Mouse (Mus musculus): Measurements from ENCODE around the gene Tulp4. TPM values are rescaled to one million over a fixed set of nuclear protein-coding genes. Genes with fewer than 3 reads are reported as not detected.

Gene Tulp4
- total and polyA plus RNA-seq, 2 experiments: 19.9 to 26.6 TPM

GRCm38 (mm10) chr17:6192275-6192674 lies 86.0 kb downstream of the Tulp4 start:
- H3K4me3 ChIP-seq (ENCODE audit: insufficient read depth, low read depth, low read length): no peak overlapping the region
- DNase-seq (ENCODE audit: extremely low read depth, low read depth, low spot score): no peak
- no peak for TF ChIP-seq CTCF (IDR thresholded peaks at IDR 0.05; ENCODE audit: low read depth, low read length)
- TF ChIP-seq POLR2A (IDR thresholded peaks at IDR 0.05; ENCODE audit: extremely low read depth, insufficient read depth, low read length): no peak
- WGBS: 94% methylated on average over 6 of the region's 6 CpGs
- no peak overlapping the region for H3K27ac ChIP-seq (replicated peaks; ENCODE audit: insufficient read depth, low read depth, low read length)
- H3K27me3 ChIP-seq (ENCODE audit: control insufficient read depth, insufficient read depth, low read length): no peaks in the 10 kb centered on the region
- peaks cover 10% of the 10 kb centered on the region; the same call in 1 of the 2 replicates for H3K36me3 ChIP-seq (ENCODE audit: control insufficient read depth, insufficient read depth, low read length)
- no peak overlapping the region for H3K9ac ChIP-seq (ENCODE audit: low read depth, low read length)
- H3K4me1 ChIP-seq (ENCODE audit: control insufficient read depth, insufficient read depth, low read length): no peaks in the 10 kb centered on the region
- H3K79me2 ChIP-seq (ENCODE audit: control insufficient read depth, insufficient read depth, low read length): no peaks in the 10 kb centered on the region

GRCm38 (mm10) chr17:6195390-6195789 lies 89.2 kb downstream of the Tulp4 start:
- 85% methylated on average over 1 of the region's 1 CpGs for WGBS

GRCm38 (mm10) chr17:6197491-6197890 lies 91.3 kb downstream of the Tulp4 start:
- TF ChIP-seq POLR2A (IDR thresholded peaks at IDR 0.05; ENCODE audit: extremely low read depth, insufficient read depth, low read length) (no peak), CTCF (IDR thresholded peaks at IDR 0.05; ENCODE audit: low read depth, low read length) (no peak)
- no peak overlapping the region for H3K27ac ChIP-seq (replicated peaks; ENCODE audit: insufficient read depth, low read depth, low read length)
- no peaks in the 10 kb centered on the region; the same call in 1 of the 2 replicates for H3K4me1 ChIP-seq (ENCODE audit: control insufficient read depth, insufficient read depth, low read length)
- peaks cover 5% of the 10 kb centered on the region; the same call in 1 of the 2 replicates for H3K36me3 ChIP-seq (ENCODE audit: control insufficient read depth, insufficient read depth, low read length)
- no peak overlapping the region for H3K9ac ChIP-seq (ENCODE audit: low read depth, low read length)
- WGBS: 33% methylated on average over 7 of the region's 7 CpGs
- H3K27me3 ChIP-seq (ENCODE audit: control insufficient read depth, insufficient read depth, low read length): no peaks in the 10 kb centered on the region
- peak; percentile 87 for DNase-seq (ENCODE audit: extremely low read depth, low read depth, low spot score)
- no peak overlapping the region for H3K4me3 ChIP-seq (ENCODE audit: insufficient read depth, low read depth, low read length)
- no peaks in the 10 kb centered on the region for H3K79me2 ChIP-seq (ENCODE audit: control insufficient read depth, insufficient read depth, low read length)

More at GRCm38 (mm10) chr17:6195390-6195789, 89.2 kb downstream of the Tulp4 start:
- no peak for DNase-seq (ENCODE audit: extremely low read depth, low read depth, low spot score)
- H3K27me3 ChIP-seq (ENCODE audit: control insufficient read depth, insufficient read depth, low read length): no peaks in the 10 kb centered on the region
- peaks cover 9% of the 10 kb centered on the region; the same call in 1 of the 2 replicates for H3K36me3 ChIP-seq (ENCODE audit: control insufficient read depth, insufficient read depth, low read length)
- TF ChIP-seq CTCF (IDR thresholded peaks at IDR 0.05; ENCODE audit: low read depth, low read length) (no peak), POLR2A (IDR thresholded peaks at IDR 0.05; ENCODE audit: extremely low read depth, insufficient read depth, low read length) (no peak)
- H3K4me1 ChIP-seq (ENCODE audit: control insufficient read depth, insufficient read depth, low read length): no peaks in the 10 kb centered on the region; the same call in 1 of the 2 replicates
- no peaks in the 10 kb centered on the region for H3K79me2 ChIP-seq (ENCODE audit: control insufficient read depth, insufficient read depth, low read length)
- H3K9ac ChIP-seq (ENCODE audit: low read depth, low read length): no peak overlapping the region
- no peak overlapping the region for H3K27ac ChIP-seq (replicated peaks; ENCODE audit: insufficient read depth, low read depth, low read length)
- H3K4me3 ChIP-seq (ENCODE audit: insufficient read depth, low read depth, low read length): no peak overlapping the region

- Histone ChIP-seq H3K27ac (replicated peaks; ENCODE audit: insufficient read depth, low read depth, low read length) (no peak overlapping the region), H3K4me3 (ENCODE audit: insufficient read depth, low read depth, low read length) (no peak overlapping the region), H3K36me3 (ENCODE audit: control insufficient read depth, insufficient read depth, low read length) (peaks cover 5% of the 10 kb centered on the region; the same call in 1 of the 2 replicates), H3K9ac (ENCODE audit: low read depth, low read length) (no peak overlapping the region), H3K79me2 (ENCODE audit: control insufficient read depth, insufficient read depth, low read length) (no peaks in the 10 kb centered on the region), H3K27me3 (ENCODE audit: control insufficient read depth, insufficient read depth, low read length) (no peaks in the 10 kb centered on the region), H3K4me1 (ENCODE audit: control insufficient read depth, insufficient read depth, low read length) (no peaks in the 10 kb centered on the region; the same call in 1 of the 2 replicates)
- WGBS: 45% methylated on average over 6 of the region's 6 CpGs
- TF ChIP-seq CTCF (IDR thresholded peaks at IDR 0.05; ENCODE audit: low read depth, low read length): no peak
- TF ChIP-seq POLR2A (IDR thresholded peaks at IDR 0.05; ENCODE audit: extremely low read depth, insufficient read depth, low read length): no peak
- DNase-seq (ENCODE audit: extremely low read depth, low read depth, low spot score): peak; percentile 71
Observed at GRCm38 (mm10) chr17:6198670-6199069, 92.4 kb downstream of the Tulp4 start.

- TF ChIP-seq CTCF (IDR thresholded peaks at IDR 0.05; ENCODE audit: low read depth, low read length) (no peak), POLR2A (IDR thresholded peaks at IDR 0.05; ENCODE audit: extremely low read depth, insufficient read depth, low read length) (no peak)
- Histone ChIP-seq H3K36me3 (ENCODE audit: control insufficient read depth, insufficient read depth, low read length) (peaks cover 8% of the 10 kb centered on the region; the same call in 1 of the 2 replicates), H3K27me3 (ENCODE audit: control insufficient read depth, insufficient read depth, low read length) (no peaks in the 10 kb centered on the region), H3K4me1 (ENCODE audit: control insufficient read depth, insufficient read depth, low read length) (no peaks in the 10 kb centered on the region; the same call in 1 of the 2 replicates), H3K4me3 (ENCODE audit: insufficient read depth, low read depth, low read length) (no peak overlapping the region), H3K27ac (replicated peaks; ENCODE audit: insufficient read depth, low read depth, low read length) (no peak overlapping the region), H3K79me2 (ENCODE audit: control insufficient read depth, insufficient read depth, low read length) (no peaks in the 10 kb centered on the region), H3K9ac (ENCODE audit: low read depth, low read length) (no peak overlapping the region)
- 73% methylated on average over 4 of the region's 4 CpGs for WGBS
- DNase-seq (ENCODE audit: extremely low read depth, low read depth, low spot score): no peak
Observed at GRCm38 (mm10) chr17:6199166-6199565, 92.9 kb downstream of the Tulp4 start.

- DNase-seq (ENCODE audit: extremely low read depth, low read depth, low spot score): no peak
- H3K27ac ChIP-seq (replicated peaks; ENCODE audit: insufficient read depth, low read depth, low read length): no peak overlapping the region
- 96% methylated on average over 14 of the region's 14 CpGs for WGBS
- peaks cover 12% of the 10 kb centered on the region; the same call in 1 of the 2 replicates for H3K36me3 ChIP-seq (ENCODE audit: control insufficient read depth, insufficient read depth, low read length)
- H3K79me2 ChIP-seq (ENCODE audit: control insufficient read depth, insufficient read depth, low read length): no peaks in the 10 kb centered on the region
- no peaks in the 10 kb centered on the region; the same call in 1 of the 2 replicates for H3K4me1 ChIP-seq (ENCODE audit: control insufficient read depth, insufficient read depth, low read length)
- no peak overlapping the region for H3K4me3 ChIP-seq (ENCODE audit: insufficient read depth, low read depth, low read length)
- H3K27me3 ChIP-seq (ENCODE audit: control insufficient read depth, insufficient read depth, low read length): no peaks in the 10 kb centered on the region
- no peak for TF ChIP-seq CTCF (IDR thresholded peaks at IDR 0.05; ENCODE audit: low read depth, low read length)
- TF ChIP-seq POLR2A (IDR thresholded peaks at IDR 0.05; ENCODE audit: extremely low read depth, insufficient read depth, low read length): no peak
- no peak overlapping the region for H3K9ac ChIP-seq (ENCODE audit: low read depth, low read length)
Observed at GRCm38 (mm10) chr17:6201522-6202250, 95.4 kb downstream of the Tulp4 start.

Measured in liver, adult 2 months (tissue).